Mouse (Mus musculus) megakaryocyte progenitor cell, adult 5-6 weeks (primary cell): ENCODE measurements around the gene Celf2. TPM values are rescaled to one million over a fixed set of nuclear protein-coding genes. Genes with fewer than 3 reads are reported as not detected.
A peak's percentile ranks its signal among the peaks of the same experiment; 100 is the strongest.

Experiments used
- ATAC-seq: replicated peaks from 2 replicates; pipeline ENCODE4 v1.8.0; 2016; ENCODE audit warnings: mild to moderate bottlenecking, moderate TSS enrichment, inconsistent platforms; ENCODE audit not compliant: poor library complexity
- total RNA-seq, 2 experiments: library from RNA; stranded (forward) in 1 of 2; stranded (reverse) in 1 of 2; fragments of 157-497, 149-512 nt in 1 of 2; fragments of 200-1000 nt in 1 of 2; gene quantifications; 2 replicates each; pipeline versions ENCODE4 v1.2.3 to v1.2.4; 2015 to 2017

The Celf2 gene
- total RNA-seq, 2 experiments from 2014 or later = 85.2 to 152 TPM

- no peak for ATAC-seq
Observed at GRCm38 (mm10) chr2:7089069-7089834, 420.1 kb downstream of the Celf2 start.

GRCm38 (mm10) chr2:7088536-7088935, 420.8 kb downstream of the Celf2 start:
- ATAC-seq = no peak

GRCm38 (mm10) chr2:7087480-7087879, 421.9 kb downstream of the Celf2 start:
- ATAC-seq = no peak

DNA sequence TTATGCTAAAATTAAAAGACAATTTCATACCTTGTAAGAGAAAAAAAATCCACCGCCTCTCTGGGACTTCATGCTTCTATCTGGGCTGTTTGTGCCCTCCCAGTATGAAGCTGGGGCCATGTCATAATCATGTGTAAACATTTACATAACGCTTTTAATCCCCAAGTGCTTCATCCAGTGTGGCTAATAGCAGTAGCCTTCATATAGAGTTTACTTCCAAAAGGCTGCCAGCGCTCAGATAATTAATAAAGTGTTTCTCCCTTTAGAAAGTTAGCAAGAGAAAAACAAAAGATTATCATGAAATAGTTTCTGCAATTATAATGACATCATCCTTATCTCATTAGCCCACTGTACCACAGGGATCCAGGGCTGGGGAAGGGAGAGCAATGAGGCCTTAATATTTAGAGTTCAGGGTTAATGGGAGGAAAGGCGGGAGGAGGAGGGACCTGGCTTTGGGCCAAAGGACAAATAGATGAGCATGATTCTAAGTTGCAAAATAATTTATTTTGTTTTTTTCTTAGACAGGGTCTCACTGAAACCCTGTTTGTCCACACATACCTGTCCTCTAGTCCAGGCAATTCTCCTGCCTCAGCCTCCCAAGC, 425.8 kb downstream of the Celf2 start:
- ATAC-seq = peak; percentile 34; the same call in 1 of the 2 replicates

DNA sequence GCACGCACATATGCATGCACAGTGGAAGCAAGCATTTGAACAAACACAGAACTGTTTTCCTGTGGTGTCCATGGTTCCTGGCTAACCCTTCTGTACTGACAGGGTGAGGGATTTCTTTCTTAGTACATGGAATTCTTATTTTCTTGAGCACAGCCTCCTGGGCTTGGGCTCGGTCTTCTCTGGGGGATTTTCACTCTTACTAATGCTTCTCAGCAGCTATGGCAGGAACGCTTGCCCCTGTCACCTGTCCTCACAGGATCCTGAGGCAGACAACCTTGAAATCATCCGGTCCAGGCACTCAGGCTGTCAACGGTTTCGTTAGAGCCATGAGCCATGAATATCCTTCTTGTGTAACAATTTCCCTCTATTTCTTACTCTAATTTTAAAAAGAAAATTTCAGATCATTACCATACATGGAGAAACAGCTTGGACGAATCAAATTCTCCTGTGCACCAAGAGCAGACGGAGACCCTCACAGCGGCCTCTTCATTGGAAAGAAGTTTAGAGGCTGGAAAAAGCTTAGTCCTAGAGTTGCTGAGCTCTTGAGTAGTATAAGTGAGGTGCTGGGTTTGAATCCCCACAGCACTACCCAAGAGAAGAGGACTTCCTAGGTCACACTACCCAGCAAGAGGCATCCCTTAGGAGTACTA, 426.9 kb downstream of the Celf2 start:
- no peak for ATAC-seq

DNA sequence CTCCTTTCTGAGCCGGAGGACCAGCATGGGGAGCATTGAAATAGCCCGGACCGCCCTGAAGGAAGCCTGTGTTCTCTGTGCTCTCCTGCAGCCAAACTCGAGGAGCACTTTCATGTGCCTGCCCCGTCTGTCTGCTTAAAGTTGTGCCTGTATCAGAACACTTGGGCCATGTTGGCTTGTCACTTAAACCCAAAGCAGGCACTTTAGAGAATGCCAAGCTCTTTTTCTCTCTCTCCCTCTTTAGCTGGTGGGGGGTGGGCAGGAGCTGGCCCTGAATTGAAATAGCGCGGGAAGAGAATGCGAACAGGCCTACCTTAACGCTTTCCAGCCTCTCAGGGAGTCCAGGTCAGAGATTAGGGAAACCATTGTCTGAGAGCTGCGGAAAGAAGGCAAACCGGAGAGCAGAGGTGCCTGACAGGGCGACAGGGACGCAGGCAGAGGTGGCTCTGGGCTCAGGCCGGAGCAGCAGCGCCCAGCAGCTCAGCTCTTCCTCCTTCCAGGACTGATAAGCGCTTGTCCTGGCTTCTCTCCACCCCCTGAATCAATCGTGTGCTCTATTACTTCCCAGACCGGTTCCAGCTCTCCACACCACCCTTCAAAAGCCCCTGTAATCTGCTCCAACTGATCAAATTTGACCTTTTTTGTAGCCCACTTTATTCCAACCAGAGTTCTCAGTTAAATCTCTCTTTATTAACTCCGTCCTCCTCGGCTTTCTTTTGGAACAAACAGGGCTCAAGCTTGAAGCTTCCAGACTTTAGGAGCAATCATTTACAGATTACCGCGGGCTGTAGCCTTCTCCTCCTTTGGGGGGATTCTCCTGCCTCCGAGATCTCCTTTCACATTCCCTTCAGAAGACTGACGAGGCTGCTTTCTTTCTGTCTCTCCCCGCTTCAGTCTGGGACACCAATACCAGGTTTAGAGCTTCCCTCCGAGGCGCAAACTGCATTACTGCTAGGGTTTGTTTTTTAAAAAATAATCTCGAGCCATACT, 428.3 kb downstream of the Celf2 start:
- ATAC-seq = peak; percentile 49

DNA sequence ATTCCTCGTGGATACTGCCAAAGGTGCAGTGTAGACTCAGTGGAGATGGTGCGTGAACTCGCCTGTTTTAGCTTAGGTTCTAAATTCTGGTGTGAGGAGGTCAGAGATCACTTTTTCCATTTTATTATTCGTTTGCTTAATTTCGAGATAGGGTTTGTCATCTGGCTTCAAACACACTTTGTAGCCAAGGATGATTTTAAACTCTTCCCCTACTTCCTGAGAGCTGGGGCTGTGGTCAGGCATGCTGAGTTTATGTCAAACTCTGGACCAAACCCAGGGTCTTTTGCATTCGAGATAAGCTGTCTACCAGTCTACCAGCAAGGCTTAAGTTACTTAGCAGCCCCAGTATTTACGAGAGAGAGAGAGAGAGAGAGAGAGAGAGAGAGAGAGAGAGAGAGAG, 429.3 kb downstream of the Celf2 start:
- ATAC-seq = 0 out of 2 replicates have a peak, but pooled peaks have one; percentile 19

GRCm38 (mm10) chr2:7079390-7079789, 430.0 kb downstream of the Celf2 start:
- no peak for ATAC-seq

DNA sequence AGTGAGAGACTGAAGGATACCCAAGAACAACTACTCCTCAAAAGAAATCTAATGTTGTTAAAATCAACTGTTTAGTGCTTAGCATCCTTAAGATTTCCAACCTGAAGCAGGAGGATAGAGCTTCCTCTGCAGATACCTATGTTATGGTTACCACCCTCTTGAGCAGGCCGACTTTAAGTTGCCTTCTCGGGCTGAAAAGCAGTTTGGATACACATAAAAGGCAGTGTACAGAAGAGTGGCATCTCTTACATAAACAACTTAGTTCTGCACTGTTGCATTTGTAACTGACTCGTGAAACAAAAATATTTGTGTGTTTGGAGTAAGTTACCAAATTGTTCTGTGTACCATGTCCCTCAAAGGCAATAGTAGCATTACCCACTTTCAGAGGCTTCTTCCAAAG, 435.6 kb downstream of the Celf2 start:
- no peak for ATAC-seq

DNA sequence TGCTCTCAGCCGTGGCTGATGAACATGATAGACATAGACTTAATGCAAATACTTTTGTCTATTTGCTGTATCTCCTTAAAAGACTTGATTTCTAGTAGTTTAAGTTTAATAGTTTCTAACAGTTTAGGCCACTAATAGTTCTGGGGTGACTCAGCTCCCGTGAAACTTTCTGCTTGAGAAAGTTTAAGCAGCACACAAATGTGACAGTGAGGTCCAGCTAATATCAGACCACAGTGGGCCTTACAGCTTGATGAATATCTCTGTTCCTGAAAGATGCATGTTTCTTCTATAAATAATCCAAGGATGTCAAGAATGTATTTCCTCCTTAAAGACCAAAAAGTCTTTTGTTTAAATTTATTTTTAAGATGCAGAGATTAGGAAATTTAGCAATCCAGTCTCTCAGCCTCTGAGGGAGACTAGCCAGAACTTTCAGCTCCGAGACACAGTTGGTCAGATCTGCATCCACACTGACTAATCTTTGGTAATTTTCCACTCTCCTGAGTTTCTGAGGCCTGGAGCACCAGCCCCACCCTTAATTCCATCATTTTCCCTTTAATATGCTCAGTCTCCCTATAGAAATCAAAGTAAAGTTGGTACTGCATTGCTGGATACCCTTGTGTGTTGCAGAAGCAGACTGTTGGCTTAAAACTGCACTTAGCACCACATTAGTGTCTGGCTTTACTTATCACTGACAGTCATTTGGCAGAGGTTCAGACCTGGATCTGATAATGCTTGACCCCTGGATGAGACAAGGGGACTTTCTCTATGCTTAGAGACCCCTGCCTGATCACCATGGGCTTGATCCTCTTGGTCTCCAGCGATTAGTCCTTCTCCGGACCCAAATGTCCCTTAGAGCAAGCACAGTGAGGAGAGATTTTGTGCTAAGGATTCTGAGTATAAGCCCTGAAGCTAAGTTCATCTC, 436.8 kb downstream of the Celf2 start:
- no peak for ATAC-seq

DNA sequence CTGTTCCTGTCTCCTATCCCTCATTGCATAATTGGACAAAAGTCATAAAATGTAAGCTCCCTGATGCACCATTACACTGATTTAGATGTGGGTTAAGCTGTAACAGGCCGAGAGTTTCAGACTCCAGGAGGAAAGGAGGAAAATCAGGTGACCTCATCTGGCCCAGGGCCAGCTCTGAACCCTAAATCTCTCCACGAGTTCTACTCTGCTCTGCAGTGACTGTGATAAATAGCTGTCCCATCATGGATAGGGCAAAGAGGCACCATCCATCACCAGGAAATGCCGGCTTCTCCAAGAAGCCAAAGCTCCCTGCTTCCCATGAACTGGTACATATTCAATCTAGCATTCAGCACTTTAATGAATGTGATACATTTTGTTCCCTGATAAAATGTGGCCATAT, 439.9 kb downstream of the Celf2 start:
- no peak for ATAC-seq

DNA sequence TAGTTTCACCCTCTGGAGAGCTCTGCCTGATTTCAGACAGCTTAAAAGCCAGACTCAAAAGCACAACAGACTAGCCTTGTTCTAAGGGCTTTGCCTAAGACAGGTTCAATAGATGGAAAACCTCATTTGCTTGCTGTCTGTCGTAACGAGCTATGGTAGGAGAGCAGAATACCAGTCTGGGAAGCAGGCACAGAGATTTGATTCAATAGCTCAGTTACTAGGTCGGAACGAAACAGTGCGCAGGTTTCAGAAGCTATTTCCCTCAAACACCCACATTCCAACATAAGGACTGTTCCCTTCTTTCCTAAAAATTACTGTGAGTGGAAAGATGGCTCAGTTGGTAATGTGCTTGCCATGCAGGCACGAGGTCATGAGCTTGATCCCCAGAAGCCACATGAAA, 441.1 kb downstream of the Celf2 start:
- no peak for ATAC-seq

DNA sequence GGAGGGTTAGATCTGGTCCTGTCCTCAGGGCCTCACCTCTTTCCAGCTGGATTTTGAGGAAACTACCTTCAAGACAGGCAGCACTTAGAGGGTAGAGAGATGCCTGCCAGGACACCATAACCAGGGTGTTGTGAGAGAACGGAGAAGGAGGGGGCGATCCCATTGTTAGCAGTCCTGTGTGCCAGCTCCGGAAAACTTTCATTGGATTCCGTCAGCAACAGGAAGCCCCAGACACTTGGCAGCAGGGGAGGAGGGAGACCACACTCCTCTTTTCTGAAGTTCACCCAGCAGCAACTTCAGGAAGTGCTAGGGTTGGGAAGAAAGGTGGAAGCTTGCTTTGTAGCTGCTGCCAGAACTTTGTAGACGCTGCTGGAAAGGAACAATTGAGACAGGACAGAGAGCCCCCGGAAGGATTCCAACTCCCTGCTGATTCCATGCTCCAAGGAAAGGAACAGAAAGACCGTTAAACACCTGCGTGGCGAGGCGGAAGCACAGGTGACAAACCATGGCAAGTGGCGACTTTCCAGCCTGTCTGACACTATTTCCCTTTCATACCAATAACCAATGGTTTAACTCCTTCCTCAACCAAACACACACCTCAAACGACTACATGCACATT, 445.7 kb downstream of the Celf2 start:
- ATAC-seq = no peak

DNA sequence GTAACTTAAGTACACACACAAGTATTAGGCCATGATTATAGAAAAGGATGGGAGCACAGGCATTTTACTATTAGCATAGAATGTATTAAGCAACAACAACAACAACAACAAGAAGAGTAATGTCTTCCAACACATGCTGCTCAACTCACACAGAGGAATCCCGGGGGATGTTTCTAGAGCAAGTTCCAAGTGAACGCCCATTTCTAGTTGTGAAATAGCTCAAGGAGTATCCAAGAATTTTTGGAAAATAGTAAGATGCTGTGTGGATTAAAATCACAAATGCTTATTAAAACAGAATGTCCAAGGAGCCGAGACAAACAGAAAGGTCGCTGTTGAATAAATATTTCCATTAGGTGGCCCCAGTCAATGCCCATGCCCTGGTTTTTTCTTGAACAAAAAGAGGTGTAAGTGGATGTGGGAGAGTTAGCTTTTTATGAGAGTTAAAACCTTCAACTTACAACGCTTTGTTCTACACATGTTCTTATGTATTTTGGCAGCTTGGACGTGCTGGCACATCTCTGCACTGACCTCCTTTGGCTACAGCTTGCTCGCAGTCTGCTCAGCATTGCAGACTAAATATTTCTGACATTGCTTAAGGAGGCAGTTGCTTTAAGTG, 448.8 kb downstream of the Celf2 start:
- no peak for ATAC-seq

DNA sequence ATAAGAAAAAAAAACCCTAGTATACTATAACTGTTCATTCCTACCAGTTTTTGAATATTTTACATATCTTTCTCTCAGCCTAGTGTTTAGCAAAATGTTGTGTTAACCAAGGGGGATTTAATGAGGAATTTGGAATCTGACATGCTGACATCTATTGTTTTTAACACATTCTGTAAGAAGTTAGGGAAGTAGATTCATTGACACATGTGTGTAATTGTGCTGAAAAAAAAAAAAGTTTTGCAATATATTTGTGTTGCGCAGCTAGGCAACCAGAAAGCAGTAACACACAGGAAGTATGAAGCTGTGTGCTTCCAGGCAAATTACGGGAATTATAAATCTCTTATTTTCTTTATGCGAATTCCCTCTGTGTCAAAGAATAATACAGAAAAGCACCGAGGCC, 453.0 kb downstream of the Celf2 start:
- ATAC-seq = no peak

- no peak for ATAC-seq
Observed at GRCm38 (mm10) chr2:7055958-7056357, 453.4 kb downstream of the Celf2 start.

GRCm38 (mm10) chr2:7051090-7051489, 458.3 kb downstream of the Celf2 start:
- ATAC-seq = no peak

DNA sequence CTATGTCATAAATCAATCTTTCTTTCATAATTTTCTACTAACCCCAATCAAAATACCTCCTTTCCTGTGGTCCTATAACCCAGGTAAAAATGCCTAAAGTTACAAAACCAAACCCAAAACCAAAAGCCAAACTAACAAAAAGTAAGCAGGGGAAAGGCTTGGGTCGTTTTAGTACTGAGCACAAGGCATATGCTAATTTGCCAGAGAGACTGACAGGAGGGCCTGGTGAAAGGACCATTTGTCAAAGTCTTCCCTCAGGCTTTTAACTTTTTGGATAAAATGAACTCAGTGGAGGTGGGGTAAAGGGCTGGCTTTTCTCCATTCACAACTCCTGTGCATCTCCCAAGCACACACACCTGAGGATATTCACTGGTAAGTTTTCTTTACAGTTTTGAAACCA, 463.2 kb downstream of the Celf2 start:
- no peak for ATAC-seq

GRCm38 (mm10) chr2:7045531-7045930, 463.8 kb downstream of the Celf2 start:
- no peak for ATAC-seq
